Mouse (Mus musculus) ES-E14 (cell line): ENCODE data around the gene Pex10.

Source experiments
- CHD2 ChIP-seq: IDR thresholded peaks from 2 replicates; pipeline ENCODE4 v1.6.1; 2014; ENCODE audit warnings: mild to moderate bottlenecking, low read depth, low read length, inconsistent platforms
- MAFK ChIP-seq: IDR thresholded peaks from 2 replicates; pipeline ENCODE4 v1.6.1; 2014; ENCODE audit warnings: mild to moderate bottlenecking, low read depth, low read length, inconsistent platforms; ENCODE audit not compliant: insufficient read depth
- ZC3H11A ChIP-seq: IDR thresholded peaks from 2 replicates; pipeline ENCODE4 v1.6.1; 2012; ENCODE audit warnings: low read depth, mild to moderate bottlenecking, inconsistent platforms, low read length, borderline replicate concordance

DNA sequence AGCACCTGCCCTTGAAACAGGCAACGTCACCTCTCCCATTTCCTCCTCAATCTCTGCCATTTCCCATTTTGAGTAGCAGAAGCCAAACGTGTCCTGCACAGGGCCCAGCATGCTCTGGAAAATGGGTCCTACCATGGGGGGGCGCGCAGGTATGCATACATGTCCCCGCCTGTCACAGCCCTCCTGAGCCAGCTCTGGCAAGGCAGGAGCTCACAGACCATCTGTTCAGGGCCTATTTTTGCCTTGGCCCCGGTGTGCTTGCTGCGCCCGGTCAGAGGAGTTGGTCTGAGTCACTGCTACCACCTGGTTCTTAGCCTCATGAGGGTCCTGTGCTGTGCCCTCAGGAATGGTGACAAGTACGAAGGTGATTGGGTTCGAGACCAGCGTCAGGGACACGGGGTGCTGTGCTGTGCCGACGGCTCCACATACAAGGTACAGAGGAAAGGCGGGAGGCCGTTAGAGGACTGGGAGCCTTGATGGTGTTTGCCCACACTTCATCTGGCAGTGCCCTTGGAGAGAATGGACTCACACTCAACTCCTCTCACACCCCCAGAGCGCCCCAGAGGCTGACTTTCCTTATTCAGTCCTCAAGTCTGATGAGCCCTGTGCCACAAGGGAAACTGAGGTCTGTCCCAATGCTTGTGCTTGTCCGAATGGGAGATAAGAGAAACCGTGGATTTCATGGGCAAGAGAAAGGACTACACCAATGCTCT is 26.1 kb downstream of the Pex10 start:
- no peak for TF ChIP-seq CHD2
- TF ChIP-seq MAFK: no peak
- TF ChIP-seq ZC3H11A: no peak
